ENCODE assay signal across 20 mouse cellular contexts in the genomic region with DNA sequence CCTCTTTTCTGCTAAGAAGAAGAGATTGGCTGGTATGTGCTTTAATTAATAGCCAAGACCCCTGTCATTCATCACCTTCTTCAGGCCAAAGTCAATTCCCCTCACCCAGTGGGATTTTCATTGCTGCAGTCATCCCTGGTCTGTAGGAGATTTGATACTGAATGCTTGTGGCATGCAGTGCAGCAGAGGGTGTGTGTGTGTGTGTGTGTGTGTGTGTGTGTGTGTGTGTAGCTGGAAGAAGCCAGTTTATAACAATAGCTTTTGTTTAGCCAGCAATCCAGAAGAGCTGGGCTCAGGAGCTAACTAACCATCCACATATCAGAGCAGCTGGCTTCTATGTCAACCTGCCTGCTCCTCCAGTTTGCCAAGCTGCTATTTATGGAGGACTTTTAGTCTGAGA.
"Had no signal": no experiment of that assay in that cellular context is flagged by ENCODE, and none has a peak within 500 bp of the region (broad histone marks: within the 10 kb centered on the region; RNA-seq: fewer than 3 reads in every experiment).

No protein-coding gene starts in this region.

- DNase-seq: kidney, adult 18-20 months; kidney, adult 9 months; kidney, postnatal 14 days; kidney, postnatal 4 days; liver; lung, adult 18-20 months; lung, postnatal 14 days; lung, postnatal 4 days; midbrain, embryonic 14.5 days; thymus, adult 2 months; thymus, postnatal 14 days; thymus, postnatal 4 days had no signal

- H3K9me3 ChIP-seq: limb, embryonic 10.5 days; liver, embryonic 12.5 days; liver, embryonic 15.5 days; lung, embryonic 15.5 days had no signal

- ATAC-seq: intestine, embryonic 16.5 days; liver, embryonic 12.5 days had no signal

- H3K36me3 ChIP-seq: limb, embryonic 10.5 days; limb, embryonic 13.5 days; liver, embryonic 12.5 days; liver, embryonic 15.5 days; lung, embryonic 15.5 days had no signal

- H3K4me3 ChIP-seq: limb, embryonic 10.5 days; limb, embryonic 13.5 days; liver, embryonic 12.5 days; liver, embryonic 15.5 days; lung, embryonic 15.5 days had no signal

- H3K9ac ChIP-seq: limb, embryonic 13.5 days; liver, embryonic 12.5 days; liver, embryonic 15.5 days; lung, embryonic 15.5 days had no signal

- H3K4me1 ChIP-seq: limb, embryonic 10.5 days; limb, embryonic 13.5 days; liver, embryonic 12.5 days; liver, embryonic 15.5 days; lung, embryonic 15.5 days had no signal

- H3K4me2 ChIP-seq: limb, embryonic 13.5 days; liver, embryonic 12.5 days; liver, embryonic 15.5 days; lung, embryonic 15.5 days; midbrain, embryonic 11.5 days had no signal

- H3K27me3 ChIP-seq: limb, embryonic 13.5 days; liver, embryonic 12.5 days; liver, embryonic 15.5 days; lung, embryonic 15.5 days had no signal

- H3K27ac ChIP-seq: limb, embryonic 10.5 days; limb, embryonic 13.5 days; liver, embryonic 12.5 days; liver, embryonic 15.5 days; lung, embryonic 15.5 days; stomach, postnatal 0 days had no signal
